Mouse (Mus musculus) large intestine, adult 2 months (tissue): ENCODE measurements around the gene Prpf39. TPM values are rescaled to one million over a fixed set of nuclear protein-coding genes. Genes with fewer than 3 reads are reported as not detected.

Source experiments
- DNase-seq: peaks from one replicate; pipeline ENCODE4 v3.0.0-alpha.2; 2012; ENCODE audit warnings: low read depth, low spot score
- WGBS: fragments of 180-500 bp; shearing (Covaris S2); methylation state at CpG from one replicate; pipeline ENCODE4 v1.1.7; 2018; 5-methylcytosine and 5-hydroxymethylcytosine counted together
- polyA plus RNA-seq: library from polyadenylated mRNA; depleted of rRNA; stranded (reverse); fragments of >200 nt; gene quantifications from 2 replicates; pipeline ENCODE4 v1.2.3, GENCODE M21; 2012; rRNA removed

Gene Prpf39
- polyA plus RNA-seq, 1 experiment, result 2.8 TPM

GRCm38 (mm10) chr12:65111503-65111902 lies 75.4 kb downstream of the Prpf39 start:
- WGBS, result 86% methylated on average over 3 of the region's 3 CpGs
- no peak for DNase-seq

- DNase-seq, result no peak
- WGBS, result 96% methylated on average over 1 of the region's 1 CpGs
These were observed 76.7 kb downstream of the Prpf39 start for GRCm38 (mm10) chr12:65112811-65113210.

Other genes starting within 250 kb of the Prpf39 start
- gene Gm527, start 118.4 kb upstream of the Prpf39 start, polyA plus RNA-seq, result 0.47 and 1.4 TPM in 2 replicates
- 0.84 and 1.7 TPM in 2 replicates for gene Klhl28, start 70.8 kb upstream of the Prpf39 start, polyA plus RNA-seq
- 1.9 and 3.7 TPM in 2 replicates for gene Togaram1, start 70.5 kb upstream of the Prpf39 start, polyA plus RNA-seq
- gene Fkbp3, start 37.7 kb downstream of the Prpf39 start, polyA plus RNA-seq, result 17.6 and 19.7 TPM in 2 replicates
- gene Fancm, start 39.3 kb downstream of the Prpf39 start, polyA plus RNA-seq, result 0.83 and 1.2 TPM in 2 replicates
- gene Mis18bp1, start 136.3 kb downstream of the Prpf39 start, polyA plus RNA-seq, result 0.89 TPM in 2 replicates
- not detected in 2 replicates for gene Wdr20rt, start 189.2 kb downstream of the Prpf39 start, polyA plus RNA-seq